Mouse (Mus musculus): Measurements from ENCODE around the gene Erp27. TPM values are rescaled to one million over a fixed set of nuclear protein-coding genes. Genes with fewer than 3 reads are reported as not detected.
"Not testable (repeated sequence)": the region's sequence is repeated elsewhere in the genome, so short reads cannot be mapped to it uniquely, and the experiment has no call there.

Erp27 gene
- not detected in 2 replicates for polyA plus RNA-seq (2014; fragmentation: Nextera tagmentation; extraction: Ambion mirVana)

- WGBS, result 82% methylated on average over 5 of the region's 5 CpGs
- H3K4me2 ChIP-seq, result no peak within 1 kb of the TSS
- DNase-seq (ENCODE audit: low spot score, missing footprints), result no peak
- ATAC-seq (ENCODE audit: low FRiP score), result no peak
- H3K9me3 ChIP-seq (ENCODE audit: control insufficient read depth, low read length), result no peaks in the 10 kb centered on the region
- no peak within 1 kb of the TSS for H3K4me3 ChIP-seq (ENCODE audit: low read depth, low read length)
- H3K27me3 ChIP-seq (ENCODE audit: control insufficient read depth, insufficient read depth, low read length), result no peaks in the 10 kb centered on the region
- H3K27ac ChIP-seq (ENCODE audit: low read depth, low read length), result no peak within 1 kb of the TSS
- H3K4me1 ChIP-seq (ENCODE audit: control insufficient read depth, insufficient read depth, low read length), result no peaks in the 10 kb centered on the region
- H3K36me3 ChIP-seq (ENCODE audit: control insufficient read depth, insufficient read depth, low read length), result no peaks in the 10 kb centered on the region
- H3K9ac ChIP-seq (ENCODE audit: low read length), result no peak within 1 kb of the TSS
Observed at GRCm38 (mm10) chr6:136922080-136922479, at the start of gene Erp27. TSS of gene Erp27 (minus strand) at chr6:136922180.

GRCm38 (mm10) chr6:136968877-136969276 lies 46.9 kb upstream of the Erp27 start:
- not testable (repeated sequence) for H3K4me2 ChIP-seq; H3K9me3 ChIP-seq (ENCODE audit: control insufficient read depth, low read length); H3K27ac ChIP-seq (ENCODE audit: low read depth, low read length); ATAC-seq (ENCODE audit: low FRiP score); H3K4me3 ChIP-seq (ENCODE audit: low read depth, low read length); H3K36me3 ChIP-seq (ENCODE audit: control insufficient read depth, insufficient read depth, low read length); H3K4me1 ChIP-seq (ENCODE audit: control insufficient read depth, insufficient read depth, low read length); H3K9ac ChIP-seq (ENCODE audit: low read length); H3K27me3 ChIP-seq (ENCODE audit: control insufficient read depth, insufficient read depth, low read length)
- peak; percentile 81 for DNase-seq (ENCODE audit: low spot score, missing footprints)
- WGBS, result 59% methylated on average over 4 of the region's 4 CpGs

GRCm38 (mm10) chr6:136967466-136967865 lies 45.5 kb upstream of the Erp27 start:
- Histone ChIP-seq H3K27me3 (ENCODE audit: control insufficient read depth, insufficient read depth, low read length) (no peaks in the 10 kb centered on the region), H3K36me3 (ENCODE audit: control insufficient read depth, insufficient read depth, low read length) (no peaks in the 10 kb centered on the region), H3K27ac (ENCODE audit: low read depth, low read length) (no peak overlapping the region), H3K4me3 (ENCODE audit: low read depth, low read length) (no peak overlapping the region), H3K9ac (ENCODE audit: low read length) (no peak overlapping the region), H3K4me2 (no peak overlapping the region), H3K4me1 (ENCODE audit: control insufficient read depth, insufficient read depth, low read length) (no peaks in the 10 kb centered on the region), H3K9me3 (ENCODE audit: control insufficient read depth, low read length) (no peaks in the 10 kb centered on the region)
- 63% methylated on average over 4 of the region's 4 CpGs for WGBS
- DNase-seq (ENCODE audit: low spot score, missing footprints), result no peak
- no peak for ATAC-seq (ENCODE audit: low FRiP score)

DNA sequence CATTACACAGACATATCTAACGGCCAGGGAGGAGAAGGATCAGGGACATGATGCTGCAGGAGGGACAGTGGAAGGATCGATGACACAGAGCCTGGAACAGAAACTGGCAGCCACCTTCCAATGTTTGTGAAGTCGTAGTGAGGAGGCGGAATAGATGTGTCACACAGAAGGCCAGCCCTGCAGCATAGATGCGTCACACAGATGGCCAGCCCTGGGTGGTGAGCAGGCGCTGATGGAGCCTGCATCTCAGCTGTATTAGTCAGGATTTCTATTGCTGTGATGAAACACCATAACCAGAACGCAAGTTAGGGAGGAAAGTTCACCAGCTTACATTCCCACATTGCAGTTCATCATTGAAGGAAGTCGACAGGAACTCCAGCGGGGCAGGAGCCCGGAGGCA lies 43.9 kb upstream of the Erp27 start:
- no peak overlapping the region for H3K27ac ChIP-seq (ENCODE audit: low read depth, low read length)
- H3K4me2 ChIP-seq, result no peak overlapping the region
- no peak for DNase-seq (ENCODE audit: low spot score, missing footprints)
- no peaks in the 10 kb centered on the region for H3K36me3 ChIP-seq (ENCODE audit: control insufficient read depth, insufficient read depth, low read length)
- 79% methylated on average over 10 of the region's 10 CpGs for WGBS
- H3K9me3 ChIP-seq (ENCODE audit: control insufficient read depth, low read length), result no peaks in the 10 kb centered on the region
- no peaks in the 10 kb centered on the region for H3K27me3 ChIP-seq (ENCODE audit: control insufficient read depth, insufficient read depth, low read length)
- H3K4me1 ChIP-seq (ENCODE audit: control insufficient read depth, insufficient read depth, low read length), result no peaks in the 10 kb centered on the region
- no peak overlapping the region for H3K9ac ChIP-seq (ENCODE audit: low read length)
- H3K4me3 ChIP-seq (ENCODE audit: low read depth, low read length), result no peak overlapping the region
- ATAC-seq (ENCODE audit: low FRiP score), result no peak

- no peak overlapping the region for H3K4me3 ChIP-seq (ENCODE audit: low read depth, low read length)
- H3K36me3 ChIP-seq (ENCODE audit: control insufficient read depth, insufficient read depth, low read length), result no peaks in the 10 kb centered on the region
- no peaks in the 10 kb centered on the region for H3K4me1 ChIP-seq (ENCODE audit: control insufficient read depth, insufficient read depth, low read length)
- DNase-seq (ENCODE audit: low spot score, missing footprints) (peak; percentile 66), ATAC-seq (ENCODE audit: low FRiP score) (no peak)
- WGBS, result 74% methylated on average over 13 of the region's 13 CpGs
- H3K27me3 ChIP-seq (ENCODE audit: control insufficient read depth, insufficient read depth, low read length), result no peaks in the 10 kb centered on the region
- no peak overlapping the region for H3K9ac ChIP-seq (ENCODE audit: low read length)
- no peak overlapping the region for H3K27ac ChIP-seq (ENCODE audit: low read depth, low read length)
- H3K4me2 ChIP-seq, result no peak overlapping the region
- H3K9me3 ChIP-seq (ENCODE audit: control insufficient read depth, low read length), result no peaks in the 10 kb centered on the region
Observed at GRCm38 (mm10) chr6:136964609-136965510, 42.9 kb upstream of the Erp27 start.

DNA sequence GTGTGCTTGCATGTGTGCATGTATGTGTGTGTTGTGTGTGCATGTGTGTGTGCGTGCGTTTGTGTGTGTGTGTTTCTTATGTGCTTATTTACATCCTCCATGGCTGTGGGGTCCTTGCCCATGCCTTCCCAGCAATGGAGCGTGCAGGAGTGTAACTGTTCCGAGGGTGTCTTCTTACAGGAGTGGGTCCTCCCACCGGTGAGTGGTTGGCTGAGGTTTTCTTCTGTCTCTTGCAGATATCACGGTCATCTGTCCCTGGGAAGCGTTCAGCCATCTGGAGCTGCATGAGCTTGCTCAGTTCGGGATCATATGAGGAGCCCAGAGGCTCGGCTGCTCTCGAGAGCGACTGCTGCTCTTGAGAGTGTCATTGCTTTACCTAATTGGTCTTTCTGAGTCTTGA lies 41.0 kb upstream of the Erp27 start:
- ATAC-seq (ENCODE audit: low FRiP score) (no peak), DNase-seq (ENCODE audit: low spot score, missing footprints) (no peak)
- Histone ChIP-seq H3K9ac (ENCODE audit: low read length) (no peak overlapping the region), H3K36me3 (ENCODE audit: control insufficient read depth, insufficient read depth, low read length) (no peaks in the 10 kb centered on the region), H3K9me3 (ENCODE audit: control insufficient read depth, low read length) (no peaks in the 10 kb centered on the region), H3K4me2 (no peak overlapping the region), H3K4me3 (ENCODE audit: low read depth, low read length) (no peak overlapping the region), H3K27ac (ENCODE audit: low read depth, low read length) (no peak overlapping the region), H3K27me3 (ENCODE audit: control insufficient read depth, insufficient read depth, low read length) (no peaks in the 10 kb centered on the region), H3K4me1 (ENCODE audit: control insufficient read depth, insufficient read depth, low read length) (no peaks in the 10 kb centered on the region)
- WGBS, result 86% methylated on average over 11 of the region's 11 CpGs

DNA sequence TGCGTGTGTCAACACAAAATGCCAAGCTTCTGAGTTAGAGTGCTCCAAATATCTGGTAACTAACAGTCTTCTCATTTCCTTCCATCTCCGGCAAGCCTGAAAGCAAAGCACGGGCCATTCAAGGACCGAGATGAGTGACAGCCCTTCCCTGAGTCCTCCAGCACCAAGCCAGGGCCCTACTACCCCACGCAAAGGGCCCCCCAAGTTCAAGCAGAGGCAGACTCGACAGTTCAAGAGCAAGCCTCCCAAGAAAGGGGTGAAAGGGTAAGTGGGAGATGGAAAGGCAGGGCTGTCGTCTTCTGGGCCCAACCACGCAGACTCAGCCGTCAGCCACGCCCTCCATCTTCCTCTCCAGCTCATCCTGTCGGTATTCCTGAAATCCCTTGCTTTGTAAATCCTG lies 37.2 kb upstream of the Erp27 start:
- 64% methylated on average over 11 of the region's 11 CpGs for WGBS
- ATAC-seq (ENCODE audit: low FRiP score) (no peak), DNase-seq (ENCODE audit: low spot score, missing footprints) (peak; percentile 26)
- Histone ChIP-seq H3K9ac (ENCODE audit: low read length) (no peak overlapping the region), H3K9me3 (ENCODE audit: control insufficient read depth, low read length) (no peaks in the 10 kb centered on the region), H3K27me3 (ENCODE audit: control insufficient read depth, insufficient read depth, low read length) (no peaks in the 10 kb centered on the region), H3K4me3 (ENCODE audit: low read depth, low read length) (no peak overlapping the region), H3K27ac (ENCODE audit: low read depth, low read length) (no peak overlapping the region), H3K4me2 (no peak overlapping the region), H3K36me3 (ENCODE audit: control insufficient read depth, insufficient read depth, low read length) (no peaks in the 10 kb centered on the region), H3K4me1 (ENCODE audit: control insufficient read depth, insufficient read depth, low read length) (no peaks in the 10 kb centered on the region)

DNA sequence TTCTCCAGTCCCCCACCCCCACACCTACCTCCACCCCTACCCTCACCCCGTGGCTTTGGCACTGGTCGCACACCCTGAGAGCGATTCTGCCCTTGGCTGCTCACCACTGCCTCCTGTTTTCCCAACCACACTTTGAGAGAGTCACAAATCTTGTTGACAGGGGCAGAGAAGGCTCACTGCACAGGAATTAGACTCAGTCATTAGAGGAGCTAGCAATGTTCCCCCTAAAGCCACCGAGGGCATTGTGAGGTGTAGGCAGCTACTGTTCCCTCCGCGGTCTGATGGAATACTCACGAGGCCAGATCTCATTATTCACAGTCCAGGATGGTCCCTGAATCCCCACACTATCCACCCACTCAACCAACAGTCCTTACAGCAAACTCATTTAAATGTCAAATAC lies 35.1 kb upstream of the Erp27 start:
- no peak overlapping the region for H3K9ac ChIP-seq (ENCODE audit: low read length)
- no peaks in the 10 kb centered on the region for H3K27me3 ChIP-seq (ENCODE audit: control insufficient read depth, insufficient read depth, low read length)
- H3K4me3 ChIP-seq (ENCODE audit: low read depth, low read length), result no peak overlapping the region
- ATAC-seq (ENCODE audit: low FRiP score) (no peak), DNase-seq (ENCODE audit: low spot score, missing footprints) (no peak)
- no peak overlapping the region for H3K27ac ChIP-seq (ENCODE audit: low read depth, low read length)
- no peak overlapping the region for H3K4me2 ChIP-seq
- WGBS, result 76% methylated on average over 7 of the region's 7 CpGs
- no peaks in the 10 kb centered on the region for H3K4me1 ChIP-seq (ENCODE audit: control insufficient read depth, insufficient read depth, low read length)
- H3K9me3 ChIP-seq (ENCODE audit: control insufficient read depth, low read length), result no peaks in the 10 kb centered on the region
- no peaks in the 10 kb centered on the region for H3K36me3 ChIP-seq (ENCODE audit: control insufficient read depth, insufficient read depth, low read length)

- Histone ChIP-seq H3K9me3 (ENCODE audit: control insufficient read depth, low read length) (no peaks in the 10 kb centered on the region), H3K4me2 (no peak overlapping the region), H3K9ac (ENCODE audit: low read length) (no peak overlapping the region), H3K4me3 (ENCODE audit: low read depth, low read length) (no peak overlapping the region), H3K27me3 (ENCODE audit: control insufficient read depth, insufficient read depth, low read length) (no peaks in the 10 kb centered on the region), H3K27ac (ENCODE audit: low read depth, low read length) (no peak overlapping the region), H3K36me3 (ENCODE audit: control insufficient read depth, insufficient read depth, low read length) (no peaks in the 10 kb centered on the region), H3K4me1 (ENCODE audit: control insufficient read depth, insufficient read depth, low read length) (no peaks in the 10 kb centered on the region)
- DNase-seq (ENCODE audit: low spot score, missing footprints) (no peak), ATAC-seq (ENCODE audit: low FRiP score) (no peak)
- WGBS, result 89% methylated on average over 3 of the region's 3 CpGs
Observed at GRCm38 (mm10) chr6:136955240-136955639, 33.3 kb upstream of the Erp27 start.
